Mouse (Mus musculus): Measurements from ENCODE around the gene Ttc34. TPM values are rescaled to one million over a fixed set of nuclear protein-coding genes. Genes with fewer than 3 reads are reported as not detected.

Ttc34 gene
- total RNA-seq (2022) = under 1 TPM in 3 of 4 experiments, not detected in 1; 0.06 to 0.34 (median 0.11) TPM

- peak; percentile 41 for DNase-seq (ENCODE audit: low spot score)
These were observed at the start of gene Ttc34 for GRCm38 (mm10) chr4:154837170-154837569. Gene Ttc34, plus strand, starts transcription at chr4:154837459.

GRCm38 (mm10) chr4:154787960-154788702, 49.1 kb upstream of the Ttc34 start:
- DNase-seq (ENCODE audit: low spot score) = no peak

DNA sequence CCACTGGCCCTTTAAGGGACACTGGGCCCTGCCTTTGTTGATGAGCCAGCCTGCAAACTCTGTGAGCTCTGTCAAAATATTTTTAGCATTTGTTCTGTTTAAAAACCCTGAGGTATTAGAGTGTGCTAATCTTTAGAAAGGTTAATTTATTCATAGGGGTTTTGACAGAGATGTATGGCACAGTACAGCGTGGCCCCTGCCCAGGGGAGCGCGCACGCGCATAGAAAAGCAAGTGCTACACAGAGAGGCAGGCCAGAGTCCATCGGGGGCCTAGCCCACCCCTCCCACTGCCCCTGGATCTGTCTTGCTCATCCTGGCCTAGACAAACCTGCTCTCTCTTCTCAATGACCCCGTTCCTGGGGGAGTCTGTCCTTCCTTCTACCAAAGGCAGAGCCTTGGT, 45.4 kb upstream of the Ttc34 start:
- no peak for DNase-seq (ENCODE audit: low spot score)

DNA sequence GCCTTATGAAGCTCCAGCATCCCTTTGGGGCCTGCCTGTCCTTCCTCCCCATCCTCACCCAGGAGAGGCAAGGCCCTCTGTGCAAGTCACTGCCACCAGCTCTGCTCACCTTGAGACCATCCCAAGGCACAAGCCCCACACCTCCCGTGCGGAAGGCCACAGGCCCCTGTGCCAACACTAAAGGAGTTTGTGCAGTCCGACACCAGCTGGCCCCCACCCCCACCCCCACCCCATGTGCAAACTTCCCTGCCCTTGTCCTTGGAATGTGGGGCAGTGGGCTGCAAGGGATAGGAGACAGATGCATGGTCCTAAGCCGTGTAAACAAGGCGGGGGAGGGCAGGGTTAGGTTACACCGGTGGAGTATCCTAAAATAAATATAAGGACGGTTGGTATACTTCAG, 43.8 kb upstream of the Ttc34 start:
- no peak for DNase-seq (ENCODE audit: low spot score)

- DNase-seq (ENCODE audit: low spot score) = peak; percentile 40
These were observed 39.4 kb upstream of the Ttc34 start for GRCm38 (mm10) chr4:154797834-154798233.

GRCm38 (mm10) chr4:154800543-154800942, 36.7 kb upstream of the Ttc34 start:
- DNase-seq (ENCODE audit: low spot score) = no peak

GRCm38 (mm10) chr4:154802210-154802609, 35.0 kb upstream of the Ttc34 start:
- no peak for DNase-seq (ENCODE audit: low spot score)

GRCm38 (mm10) chr4:154825662-154826061, 11.6 kb upstream of the Ttc34 start:
- peak; percentile 46 for DNase-seq (ENCODE audit: low spot score)

- no peak for DNase-seq (ENCODE audit: low spot score)
These were observed 11.0 kb upstream of the Ttc34 start for GRCm38 (mm10) chr4:154826224-154826623.

DNA sequence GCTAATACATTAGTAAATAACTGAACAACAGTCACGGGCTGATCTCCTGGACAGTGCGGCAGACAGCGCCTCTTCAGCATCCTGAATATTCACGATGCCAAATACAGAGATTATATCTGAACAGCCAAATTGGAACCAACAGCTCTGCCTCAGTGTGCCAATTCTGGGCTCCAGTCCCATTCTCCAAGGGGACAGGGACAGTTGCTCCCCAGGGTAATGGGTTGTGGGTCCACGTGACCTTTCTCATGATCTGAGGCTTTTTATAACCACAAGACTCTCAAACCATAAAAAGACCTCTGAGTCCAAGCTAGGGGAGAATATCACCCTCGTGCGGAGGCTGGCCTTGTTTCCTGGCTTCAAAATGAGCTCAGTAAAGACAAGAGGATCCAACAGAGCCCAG, 10.1 kb upstream of the Ttc34 start:
- peak; percentile 73 for DNase-seq (ENCODE audit: low spot score)

- no peak for DNase-seq (ENCODE audit: low spot score)
These were observed 9.2 kb upstream of the Ttc34 start for GRCm38 (mm10) chr4:154827861-154828610.

- no peak for DNase-seq (ENCODE audit: low spot score)
These were observed 5.2 kb upstream of the Ttc34 start for GRCm38 (mm10) chr4:154831915-154832573.

DNA sequence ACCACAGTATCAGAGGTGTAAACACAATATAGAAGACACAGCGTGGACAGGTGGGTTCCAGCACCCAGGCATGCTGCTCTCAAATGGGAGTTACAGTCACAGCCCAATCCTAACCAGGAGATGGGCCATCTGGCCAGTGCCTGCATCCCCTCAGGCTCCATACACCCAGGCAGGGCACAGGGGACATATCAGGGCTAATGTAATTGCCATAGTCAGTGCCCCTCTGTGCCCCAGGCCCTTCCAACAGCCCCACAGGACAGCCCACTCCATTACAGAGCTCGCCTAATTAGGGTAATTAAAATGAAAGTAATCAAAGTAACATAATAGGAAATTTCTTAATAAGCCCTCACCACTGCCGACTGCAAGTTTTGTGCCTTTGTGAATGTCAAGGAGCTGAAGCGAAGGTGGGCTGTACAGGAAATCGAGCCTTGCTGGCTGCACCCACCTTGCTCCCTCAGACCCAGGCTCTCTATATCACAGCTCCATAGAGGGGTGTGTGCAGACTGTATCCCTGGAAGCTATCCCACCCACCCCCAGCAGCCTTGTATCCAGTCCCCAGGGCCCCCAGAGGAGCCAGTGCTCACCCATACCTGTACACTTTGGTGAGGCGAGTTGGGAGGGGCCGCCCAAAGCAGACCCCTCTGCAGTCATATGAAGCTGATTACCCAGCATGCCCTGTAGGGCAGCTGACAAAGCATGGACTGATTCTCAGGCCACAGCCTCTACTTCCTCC, 910 bp upstream of the Ttc34 start:
- no peak for DNase-seq (ENCODE audit: low spot score)

GRCm38 (mm10) chr4:154838741-154839140, 1.5 kb downstream of the Ttc34 start:
- DNase-seq (ENCODE audit: low spot score) = no peak

- DNase-seq (ENCODE audit: low spot score) = no peak
These were observed 2.1 kb downstream of the Ttc34 start for GRCm38 (mm10) chr4:154839406-154839805.

DNA sequence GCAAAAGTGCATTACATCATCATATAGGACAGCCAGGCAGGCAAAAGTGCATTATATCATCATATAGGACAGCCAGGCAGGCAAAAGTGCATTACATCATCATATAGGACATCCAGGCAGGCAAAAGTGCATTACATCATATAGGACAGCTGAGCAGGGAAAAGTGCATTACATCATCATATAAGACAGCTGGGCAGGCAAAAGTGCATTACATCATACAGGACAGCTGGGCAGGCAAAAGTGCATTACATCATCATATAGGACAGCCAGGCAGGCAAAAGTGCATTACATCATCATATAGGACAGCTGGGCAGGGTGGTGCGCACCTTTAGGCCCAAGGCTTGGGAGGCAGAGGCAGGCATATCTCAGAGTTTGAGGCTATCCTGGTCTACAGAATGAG, 15.4 kb downstream of the Ttc34 start:
- DNase-seq (ENCODE audit: low spot score) = no peak

DNA sequence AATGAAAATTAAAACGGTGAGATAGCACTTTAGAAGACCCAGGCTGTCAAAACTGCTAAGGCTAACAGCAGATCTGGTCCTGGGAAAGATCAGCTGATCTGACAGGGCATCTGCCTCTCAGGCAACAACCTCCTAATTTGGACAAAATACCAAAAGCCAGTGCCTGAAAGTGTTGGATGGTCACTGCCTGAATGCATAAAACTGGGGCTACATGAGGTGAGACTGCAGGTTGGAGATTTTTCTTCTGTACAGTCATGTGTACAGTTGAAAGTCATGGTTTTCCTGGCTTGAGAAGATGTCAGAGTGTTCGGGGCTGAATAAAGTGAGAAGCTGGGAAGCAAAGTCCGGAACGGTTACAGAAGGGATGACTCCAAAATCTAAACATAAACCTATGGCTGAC, 16.6 kb downstream of the Ttc34 start:
- DNase-seq (ENCODE audit: low spot score) = no peak

- DNase-seq (ENCODE audit: low spot score) = no peak
These were observed 17.6 kb downstream of the Ttc34 start for GRCm38 (mm10) chr4:154854676-154855345.

DNA sequence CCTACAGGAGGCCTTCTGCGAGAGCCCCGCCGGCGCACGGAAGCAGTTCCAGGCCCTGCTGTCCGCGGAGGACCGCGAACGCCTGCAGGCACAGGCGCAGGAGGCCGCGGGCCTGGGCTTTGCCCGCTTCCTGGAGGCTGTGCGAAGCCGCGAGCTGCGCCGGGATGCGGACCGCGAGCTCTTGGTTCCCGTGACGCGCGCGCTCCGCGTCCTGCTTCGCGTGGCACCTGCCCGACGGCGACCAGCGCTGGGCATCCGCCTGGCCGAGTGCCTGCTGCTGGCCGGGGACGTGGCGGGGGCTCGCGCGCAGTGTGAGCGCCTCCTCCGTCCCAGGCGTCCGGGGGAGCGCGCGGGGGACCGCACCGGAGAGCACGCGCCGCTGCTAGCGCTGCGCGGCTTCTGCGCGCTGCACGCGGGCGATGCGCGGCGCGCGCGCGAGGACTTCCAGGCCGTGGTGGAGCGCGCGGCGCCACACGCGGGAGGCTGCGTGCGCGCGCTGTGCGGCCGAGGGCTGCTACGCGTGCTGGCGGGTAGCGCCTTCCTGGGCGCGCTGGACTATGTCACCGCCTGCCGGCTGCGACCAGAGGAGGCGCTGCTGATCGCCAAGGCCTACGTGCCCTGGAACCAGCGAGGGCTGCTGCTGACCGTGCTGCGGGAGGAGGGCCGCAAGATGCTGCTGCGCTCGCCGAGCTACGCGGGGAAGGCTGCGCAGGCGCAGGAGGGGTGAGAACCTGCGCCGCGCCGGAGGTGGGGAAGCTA, 18.6 kb downstream of the Ttc34 start:
- peak; percentile 50 for DNase-seq (ENCODE audit: low spot score)

DNA sequence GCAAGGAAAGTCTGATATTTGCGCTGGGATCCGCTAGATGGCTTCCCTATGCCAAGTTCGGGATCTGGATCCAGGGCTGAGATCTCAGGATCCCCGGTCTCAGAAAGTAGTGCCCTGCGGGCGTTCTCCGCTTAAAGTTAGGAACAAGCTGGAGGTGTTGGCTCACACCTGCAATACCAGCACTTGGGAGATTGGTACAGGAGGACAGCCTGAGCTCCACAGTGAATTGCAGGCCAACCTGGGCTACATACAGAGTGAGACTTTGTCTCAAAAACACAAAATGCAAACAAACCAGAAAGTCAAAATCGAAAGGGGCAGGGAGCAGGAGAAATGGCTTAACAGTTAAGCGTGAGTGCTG, 19.2 kb downstream of the Ttc34 start:
- DNase-seq (ENCODE audit: low spot score) = no peak

DNA sequence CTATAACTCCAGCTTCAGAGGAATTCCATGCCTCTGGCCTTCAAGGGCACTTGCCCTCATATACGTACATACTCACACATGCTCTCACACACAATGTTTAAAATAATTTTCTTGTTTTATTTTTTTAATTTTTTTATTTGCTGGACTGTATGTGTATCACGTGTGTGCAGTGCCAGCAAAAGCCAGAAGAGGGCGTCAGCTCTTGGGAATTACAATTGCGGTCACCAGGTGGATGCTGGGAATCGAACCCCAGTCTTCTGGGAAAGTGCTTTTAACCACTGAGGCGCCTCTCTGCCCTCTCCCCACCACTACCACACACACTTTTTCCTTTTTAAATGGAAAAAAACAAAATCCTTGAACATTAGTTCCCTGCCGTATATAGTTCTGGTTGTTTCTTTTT, 19.6 kb downstream of the Ttc34 start:
- no peak for DNase-seq (ENCODE audit: low spot score)

All from heart, adult 8-10 months (tissue).